Mouse (Mus musculus) adrenal gland, adult (tissue): ENCODE measurements around the gene Enox1.

Experiments used
- DNase-seq, 2 experiments: peaks; one replicate each; pipeline ENCODE4 v3.0.0; 2022 to 2023; ENCODE audit warnings: low spot score in 1 of 2; ENCODE audit not compliant: inconsistent age in 2 of 2

Gene Enox1

DNA sequence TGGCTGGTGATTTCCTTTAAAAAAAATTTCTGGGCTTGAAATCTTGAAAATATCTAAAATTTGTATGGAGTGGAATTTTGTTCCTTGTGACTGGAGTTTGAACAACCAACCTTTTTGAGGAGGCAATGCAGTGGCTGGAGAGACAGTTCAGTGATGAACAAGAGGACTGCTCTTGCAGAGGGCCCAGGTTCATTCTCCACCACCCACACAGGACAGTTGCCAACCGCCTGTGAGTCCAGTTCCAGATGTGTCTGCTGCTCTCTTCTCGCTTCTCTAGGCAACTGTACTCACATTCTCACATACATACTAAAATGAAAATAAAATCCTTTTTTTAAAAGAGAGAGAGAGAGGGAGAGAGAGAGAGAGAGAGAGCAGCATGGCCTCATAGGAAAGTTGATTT lies 212.5 kb downstream of the Enox1 start:
- no peak for DNase-seq

- no peak for DNase-seq
Measured at GRCm38 (mm10) chr14:77370521-77370920, 214.0 kb downstream of the Enox1 start.

DNA sequence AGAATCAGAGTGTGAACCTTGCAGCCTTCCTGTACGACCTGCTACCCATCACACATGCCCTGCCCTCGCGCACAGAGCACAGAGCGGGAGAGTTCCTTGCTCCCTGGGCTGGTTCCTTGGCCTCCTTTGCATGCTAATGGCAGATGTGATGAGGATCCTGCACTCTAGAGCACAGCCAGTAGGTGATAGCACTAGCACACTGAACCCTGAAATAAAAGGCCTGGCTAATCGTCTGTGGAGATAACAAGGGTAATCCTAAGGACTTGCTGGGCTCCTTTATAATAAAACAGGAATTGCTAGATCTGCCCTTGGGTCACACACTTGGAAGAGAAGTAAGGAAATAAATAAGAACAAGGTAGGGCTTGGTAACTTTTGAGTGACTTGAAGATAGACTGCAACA lies 215.4 kb downstream of the Enox1 start:
- DNase-seq, result no peak

DNA sequence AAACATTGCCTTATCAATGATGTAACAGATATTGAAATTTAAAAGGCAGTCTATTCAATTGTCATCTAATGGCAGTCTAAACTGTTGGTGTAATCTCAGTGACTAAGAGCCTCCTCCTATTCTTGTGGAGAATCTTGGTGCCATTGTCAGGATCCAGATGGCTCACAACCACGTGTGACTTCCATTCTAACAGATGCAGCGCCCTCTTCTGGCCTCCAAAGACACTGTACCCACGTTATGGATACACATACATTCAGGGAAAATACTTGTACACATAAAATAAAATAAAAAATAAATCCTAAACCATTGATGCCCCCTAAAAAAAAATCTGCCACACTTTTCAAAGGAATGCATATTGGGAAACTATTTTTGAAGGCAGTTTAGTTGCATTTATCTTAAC lies 216.6 kb downstream of the Enox1 start:
- no peak for DNase-seq

GRCm38 (mm10) chr14:77375054-77375453 lies 218.5 kb downstream of the Enox1 start:
- no peak for DNase-seq

DNA sequence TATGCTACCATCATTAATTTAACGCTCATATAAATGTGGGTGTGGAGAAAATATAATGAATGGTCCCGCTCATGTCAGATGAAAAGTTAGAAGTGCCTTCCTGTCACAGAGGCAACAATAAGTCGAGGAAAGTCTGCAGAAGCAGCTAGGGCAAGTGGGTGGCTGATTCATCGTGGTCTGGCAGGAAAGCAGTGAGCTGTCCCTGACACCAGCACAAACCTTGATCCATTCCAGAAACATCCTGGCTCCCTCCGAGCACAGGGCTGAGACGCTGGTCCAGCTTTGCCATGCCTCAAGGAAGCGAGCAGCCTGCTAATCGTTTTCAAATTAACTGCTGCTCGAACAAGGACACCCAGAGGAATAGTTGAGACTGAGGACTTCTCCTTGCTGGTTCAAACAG lies 219.1 kb downstream of the Enox1 start:
- peak; percentile 86 to 89 for DNase-seq

GRCm38 (mm10) chr14:77376731-77377130 lies 220.2 kb downstream of the Enox1 start:
- DNase-seq, result no peak

GRCm38 (mm10) chr14:77377439-77377838 lies 220.9 kb downstream of the Enox1 start:
- no peak for DNase-seq

GRCm38 (mm10) chr14:77377873-77378272 lies 221.3 kb downstream of the Enox1 start:
- no peak for DNase-seq

DNA sequence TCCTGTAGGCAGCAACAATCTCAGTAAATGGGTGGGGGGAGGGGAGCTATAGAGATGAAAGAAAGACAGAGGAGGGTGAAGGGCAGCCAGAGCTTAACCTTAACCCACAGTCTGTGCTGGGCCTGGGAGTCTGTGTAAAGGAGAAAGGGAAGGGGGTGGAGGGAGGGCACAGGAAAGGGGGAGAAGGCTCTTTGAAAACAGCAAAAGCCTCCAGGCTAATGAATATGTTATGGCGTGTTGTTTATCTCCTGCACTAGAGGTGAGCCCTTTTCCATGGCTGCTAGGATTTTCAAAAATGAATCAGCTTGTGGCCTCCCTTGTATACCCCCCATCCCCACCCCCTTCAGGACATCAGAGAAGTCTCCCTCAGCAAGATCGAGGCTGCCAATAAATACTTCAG lies 225.0 kb downstream of the Enox1 start:
- DNase-seq, result no peak

GRCm38 (mm10) chr14:77385621-77386020 lies 229.1 kb downstream of the Enox1 start:
- DNase-seq, result no peak

- DNase-seq, result no peak
Measured at GRCm38 (mm10) chr14:77387877-77388276, 231.3 kb downstream of the Enox1 start.

- no peak for DNase-seq
Measured at GRCm38 (mm10) chr14:77389276-77389675, 232.7 kb downstream of the Enox1 start.

- no peak for DNase-seq
Measured at GRCm38 (mm10) chr14:77392476-77392875, 235.9 kb downstream of the Enox1 start.

- no peak for DNase-seq
Measured at GRCm38 (mm10) chr14:77406241-77407114, 249.9 kb downstream of the Enox1 start.

- DNase-seq, result no peak
Measured at GRCm38 (mm10) chr14:77409271-77409940, 252.8 kb downstream of the Enox1 start.

GRCm38 (mm10) chr14:77410354-77410753 lies 253.8 kb downstream of the Enox1 start:
- DNase-seq, result no peak

DNA sequence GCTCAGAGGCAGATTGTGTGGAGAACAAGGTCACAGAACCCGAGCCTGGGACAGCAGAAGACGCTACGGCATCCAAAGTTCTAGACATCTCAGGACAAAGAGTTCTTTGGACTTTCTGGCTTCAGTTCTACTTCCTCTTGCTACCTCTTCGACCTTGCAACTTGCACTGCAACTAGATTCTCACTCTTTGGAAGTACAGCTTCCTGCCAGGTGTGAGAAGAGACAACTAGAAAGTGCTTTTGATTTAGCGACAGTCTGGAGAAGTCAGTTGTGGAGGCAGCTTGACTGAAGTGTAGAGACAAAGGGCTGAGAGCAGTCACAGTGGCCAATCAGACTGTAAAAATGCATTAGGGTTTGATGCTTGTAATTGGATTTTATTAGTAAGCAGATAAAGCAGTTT lies 256.5 kb downstream of the Enox1 start:
- DNase-seq, result no peak

DNA sequence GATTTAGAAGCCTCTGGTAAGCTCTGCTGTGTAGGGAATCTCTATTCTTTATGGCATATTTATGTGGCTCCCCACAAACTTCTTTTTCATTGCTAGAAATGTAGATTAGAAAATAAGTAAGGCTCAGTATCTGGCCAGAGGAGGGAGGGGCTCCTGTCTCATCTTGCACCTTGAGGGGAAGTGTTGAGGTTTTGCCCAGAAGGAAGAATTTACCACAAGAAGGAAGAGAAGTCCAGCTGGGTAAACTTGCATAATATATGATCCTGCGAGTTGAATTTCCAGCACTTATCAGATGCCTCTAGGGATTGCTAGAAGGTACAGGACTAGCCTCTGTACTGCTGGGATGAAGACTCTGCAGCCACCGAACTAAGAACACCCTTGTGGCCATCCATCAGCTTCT lies 259.8 kb downstream of the Enox1 start:
- no peak for DNase-seq

GRCm38 (mm10) chr14:77421031-77421430 lies 264.5 kb downstream of the Enox1 start:
- DNase-seq, result no peak

DNA sequence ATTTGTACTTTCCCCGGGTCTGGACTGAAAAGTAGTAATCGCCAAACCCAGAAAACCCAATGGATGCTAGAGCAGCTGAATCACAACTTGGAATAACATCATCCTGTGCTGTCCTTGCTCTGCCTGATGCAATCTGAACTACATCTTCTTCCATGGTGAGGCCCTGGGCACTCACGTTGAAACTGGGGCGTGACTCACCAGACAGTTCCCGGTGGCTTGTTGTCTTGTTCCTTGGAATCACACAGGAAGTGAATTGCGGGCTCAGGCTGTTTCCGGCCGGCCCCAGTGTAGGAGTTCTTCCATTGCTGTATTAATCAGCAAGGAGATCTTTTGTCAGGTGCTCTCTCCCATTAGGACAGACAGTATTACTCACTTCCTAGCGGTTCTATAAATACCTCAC lies 266.6 kb downstream of the Enox1 start:
- peak; percentile 54 to 69 for DNase-seq

GRCm38 (mm10) chr14:77439426-77439825 lies 282.9 kb downstream of the Enox1 start:
- no peak for DNase-seq
